Mouse (Mus musculus): ENCODE measurements around the gene Vti1a. TPM values are rescaled to one million over a fixed set of nuclear protein-coding genes. Genes with fewer than 3 reads are reported as not detected.

The Vti1a gene
- polyA plus RNA-seq, 2 experiments: 6.9 to 11.9 TPM

DNA sequence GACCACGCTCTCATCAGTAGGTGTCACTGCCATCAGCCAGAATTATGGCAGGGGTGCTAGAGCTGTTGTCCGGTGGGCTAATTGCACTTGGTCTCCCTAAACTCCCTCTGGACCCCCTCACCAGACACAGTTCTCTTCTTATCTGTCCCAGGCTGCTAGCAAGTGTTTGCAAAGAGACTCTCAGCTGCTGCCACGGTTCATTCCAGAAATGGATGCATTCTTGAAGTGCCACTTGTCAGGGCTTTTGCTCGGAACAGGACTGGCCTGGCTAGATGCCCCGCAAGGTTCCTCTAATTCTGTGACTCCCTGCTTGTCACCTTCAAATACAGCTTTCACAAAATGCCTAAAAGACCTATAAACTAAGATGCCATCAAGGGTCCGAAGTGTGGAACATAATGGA, 280.7 kb downstream of the Vti1a start:
- Histone ChIP-seq H3K4me1 (replicated peaks; ENCODE audit: control insufficient read depth in 2 of 2, insufficient read depth in 2 of 2, low read length in 1 of 2) (peaks cover 0 to 20% of the 10 kb centered on the region in 2 experiments; a peak in 2 of 4 replicates), H3K9me3 (ENCODE audit: control insufficient read depth, low read length) (no peaks in the 10 kb centered on the region), H3K27me3 (ENCODE audit: control insufficient read depth, insufficient read depth, low read length) (no peaks in the 10 kb centered on the region), H3K4me3 (ENCODE audit: insufficient read depth in 1 of 2, low read depth in 2 of 2, low read length in 2 of 2) (no peak overlapping the region), H3K36me3 (replicated peaks; ENCODE audit: control insufficient read depth, insufficient read depth, low read depth) (no peaks in the 10 kb centered on the region), H3K9ac (replicated peaks) (no peak overlapping the region), H3K4me2 (ENCODE audit: low read depth) (no peak overlapping the region), H3K27ac (no peak overlapping the region)
- DNase-seq (ENCODE audit: low read depth in 3 of 3, low spot score in 3 of 3) (no peak), ATAC-seq (ENCODE audit: insufficient read depth) (no peak)
- 63% methylated on average over 6 of the region's 6 CpGs for WGBS (ENCODE audit: insufficient replicate concordance)
- TF ChIP-seq EP300 (IDR thresholded peaks at IDR 0.05; ENCODE audit: low read depth): no peak
- TF ChIP-seq CTCF (IDR thresholded peaks at IDR 0.05; ENCODE audit: low read depth): no peak

DNA sequence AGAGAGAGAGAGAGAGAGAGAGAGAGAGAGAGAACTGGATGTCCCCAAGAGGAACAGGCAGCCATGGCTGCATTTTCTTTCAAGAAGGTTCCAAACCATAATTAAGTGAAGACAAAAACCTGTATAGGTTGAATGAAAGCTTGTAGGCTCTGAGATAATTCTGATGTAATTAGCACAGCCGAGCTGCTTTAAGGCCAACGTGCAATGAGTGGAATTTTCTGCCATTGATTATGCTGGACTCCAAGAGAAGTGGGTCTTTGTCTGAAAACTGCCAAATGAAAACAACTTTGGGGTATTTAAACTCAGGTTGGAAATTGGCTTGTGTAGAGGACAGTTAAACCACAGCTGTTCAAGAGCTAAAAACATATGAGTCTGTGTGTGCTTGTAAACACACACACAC, 281.2 kb downstream of the Vti1a start:
- H3K27me3 ChIP-seq (ENCODE audit: control insufficient read depth, insufficient read depth, low read length): no peaks in the 10 kb centered on the region
- WGBS (ENCODE audit: insufficient replicate concordance): 68% methylated on average over 2 of the region's 2 CpGs
- H3K9me3 ChIP-seq (ENCODE audit: control insufficient read depth, low read length): no peaks in the 10 kb centered on the region
- peaks cover 0 to 20% of the 10 kb centered on the region in 2 experiments; a peak in 2 of 4 replicates for H3K4me1 ChIP-seq (replicated peaks; ENCODE audit: control insufficient read depth in 2 of 2, insufficient read depth in 2 of 2, low read length in 1 of 2)
- no peak overlapping the region for H3K4me2 ChIP-seq (ENCODE audit: low read depth)
- no peak overlapping the region for H3K4me3 ChIP-seq (ENCODE audit: insufficient read depth in 1 of 2, low read depth in 2 of 2, low read length in 2 of 2)
- no peak for TF ChIP-seq EP300 (IDR thresholded peaks at IDR 0.05; ENCODE audit: low read depth)
- TF ChIP-seq CTCF (IDR thresholded peaks at IDR 0.05; ENCODE audit: low read depth): no peak
- no peak overlapping the region for H3K27ac ChIP-seq
- H3K36me3 ChIP-seq (replicated peaks; ENCODE audit: control insufficient read depth, insufficient read depth, low read depth): no peaks in the 10 kb centered on the region
- H3K9ac ChIP-seq (replicated peaks): no peak overlapping the region
- DNase-seq (ENCODE audit: low read depth in 3 of 3, low spot score in 3 of 3) (no peak), ATAC-seq (ENCODE audit: insufficient read depth) (no peak)

DNA sequence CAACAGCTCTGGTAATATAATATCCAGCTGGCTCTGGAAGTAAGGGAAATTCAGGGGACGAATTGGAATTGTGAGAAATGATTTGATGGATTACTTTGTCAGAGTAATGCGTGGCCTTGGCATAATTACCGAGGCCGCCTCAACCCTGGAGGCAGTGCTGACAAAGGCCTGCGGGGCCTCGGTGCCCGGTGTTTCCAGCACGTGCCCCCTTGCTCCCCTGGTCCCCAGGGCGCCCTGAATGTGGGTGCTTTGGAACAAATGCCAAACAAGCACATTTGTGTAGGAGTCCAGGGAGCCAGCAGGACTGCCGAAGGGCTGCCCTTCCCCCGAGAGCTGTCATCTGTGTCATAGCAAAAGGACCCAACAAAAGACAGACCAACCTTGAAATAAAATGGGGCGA, 281.9 kb downstream of the Vti1a start:
- ATAC-seq (ENCODE audit: insufficient read depth) (no peak), DNase-seq (ENCODE audit: low read depth in 3 of 3, low spot score in 3 of 3) (no peak)
- Histone ChIP-seq H3K4me1 (replicated peaks; ENCODE audit: control insufficient read depth in 2 of 2, insufficient read depth in 2 of 2, low read length in 1 of 2) (peaks cover 0 to 18% of the 10 kb centered on the region in 2 experiments; a peak in 2 of 4 replicates), H3K4me2 (ENCODE audit: low read depth) (no peak overlapping the region), H3K27me3 (ENCODE audit: control insufficient read depth, insufficient read depth, low read length) (no peaks in the 10 kb centered on the region), H3K9me3 (ENCODE audit: control insufficient read depth, low read length) (no peaks in the 10 kb centered on the region), H3K36me3 (replicated peaks; ENCODE audit: control insufficient read depth, insufficient read depth, low read depth) (no peaks in the 10 kb centered on the region), H3K4me3 (ENCODE audit: insufficient read depth in 1 of 2, low read depth in 2 of 2, low read length in 2 of 2) (no peak overlapping the region), H3K27ac (no peak overlapping the region), H3K9ac (replicated peaks) (no peak overlapping the region)
- no peak for TF ChIP-seq CTCF (IDR thresholded peaks at IDR 0.05; ENCODE audit: low read depth)
- TF ChIP-seq EP300 (IDR thresholded peaks at IDR 0.05; ENCODE audit: low read depth): no peak
- 73% methylated on average over 12 of the region's 12 CpGs for WGBS (ENCODE audit: insufficient replicate concordance)

DNA sequence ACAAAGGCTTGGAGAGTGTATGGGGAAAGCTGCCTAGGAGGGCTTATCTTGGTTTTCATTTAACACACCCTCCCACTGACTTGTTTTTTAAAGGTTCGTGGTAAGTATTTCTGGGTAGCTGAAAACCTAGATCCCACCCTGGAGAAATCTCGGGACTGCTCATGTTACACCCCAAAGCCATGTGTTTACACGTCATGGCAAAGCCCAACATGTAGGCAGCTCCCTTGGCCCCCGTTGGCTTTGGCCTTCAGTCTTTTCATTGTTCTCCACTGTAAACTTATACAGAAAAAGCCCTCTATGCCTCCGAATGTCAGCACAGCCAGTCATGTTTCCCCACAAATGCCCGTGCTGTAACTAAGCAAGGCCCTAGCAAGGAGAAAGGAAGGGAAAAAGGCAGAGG, 283.0 kb downstream of the Vti1a start:
- DNase-seq (ENCODE audit: low read depth in 3 of 3, low spot score in 3 of 3) (no peak), ATAC-seq (ENCODE audit: insufficient read depth) (no peak)
- no peaks in the 10 kb centered on the region for H3K36me3 ChIP-seq (replicated peaks; ENCODE audit: control insufficient read depth, insufficient read depth, low read depth)
- H3K4me1 ChIP-seq (replicated peaks; ENCODE audit: control insufficient read depth in 2 of 2, insufficient read depth in 2 of 2, low read length in 1 of 2): peaks cover 0 to 18% of the 10 kb centered on the region in 2 experiments; a peak in 2 of 4 replicates
- no peak overlapping the region for H3K9ac ChIP-seq (replicated peaks)
- no peak overlapping the region for H3K4me2 ChIP-seq (ENCODE audit: low read depth)
- 51% methylated on average over 6 of the region's 6 CpGs for WGBS (ENCODE audit: insufficient replicate concordance)
- H3K4me3 ChIP-seq (ENCODE audit: insufficient read depth in 1 of 2, low read depth in 2 of 2, low read length in 2 of 2): no peak overlapping the region
- H3K27ac ChIP-seq: no peak overlapping the region
- H3K27me3 ChIP-seq (ENCODE audit: control insufficient read depth, insufficient read depth, low read length): no peaks in the 10 kb centered on the region
- no peaks in the 10 kb centered on the region for H3K9me3 ChIP-seq (ENCODE audit: control insufficient read depth, low read length)
- no peak for TF ChIP-seq EP300 (IDR thresholded peaks at IDR 0.05; ENCODE audit: low read depth)
- TF ChIP-seq CTCF (IDR thresholded peaks at IDR 0.05; ENCODE audit: low read depth): no peak

DNA sequence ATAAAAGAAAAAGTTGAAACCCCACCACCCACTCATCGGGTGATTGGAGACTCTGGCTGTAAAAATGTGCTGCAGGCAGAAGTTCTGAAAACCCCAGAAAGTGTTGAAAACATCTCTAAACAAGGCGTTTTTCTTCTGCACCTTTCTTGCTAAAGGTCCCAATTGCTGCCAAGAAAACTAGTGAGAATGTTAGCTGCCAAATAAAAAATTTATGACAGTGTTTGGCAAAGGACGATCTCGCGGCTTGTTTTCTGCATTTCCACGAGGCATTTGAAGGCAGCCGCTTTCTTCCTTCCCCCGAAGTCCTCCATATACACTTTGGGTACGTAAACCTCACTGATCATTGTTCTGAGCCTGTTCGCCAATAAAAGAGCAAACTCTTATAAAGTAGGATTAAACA, 291.6 kb downstream of the Vti1a start:
- Histone ChIP-seq H3K4me2 (ENCODE audit: low read depth) (no peak overlapping the region), H3K4me1 (replicated peaks; ENCODE audit: control insufficient read depth in 2 of 2, insufficient read depth in 2 of 2, low read length in 1 of 2) (peaks cover 0 to 2% of the 10 kb centered on the region in 2 experiments; a peak in 1 of 4 replicates), H3K36me3 (replicated peaks; ENCODE audit: control insufficient read depth, insufficient read depth, low read depth) (no peaks in the 10 kb centered on the region), H3K27me3 (ENCODE audit: control insufficient read depth, insufficient read depth, low read length) (no peaks in the 10 kb centered on the region), H3K4me3 (ENCODE audit: insufficient read depth in 1 of 2, low read depth in 2 of 2, low read length in 2 of 2) (no peak overlapping the region), H3K9ac (replicated peaks) (no peak overlapping the region), H3K9me3 (ENCODE audit: control insufficient read depth, low read length) (no peaks in the 10 kb centered on the region), H3K27ac (no peak overlapping the region)
- DNase-seq (ENCODE audit: low read depth in 3 of 3, low spot score in 3 of 3) (no peak), ATAC-seq (ENCODE audit: insufficient read depth) (no peak)
- 78% methylated on average over 10 of the region's 10 CpGs for WGBS (ENCODE audit: insufficient replicate concordance)
- TF ChIP-seq EP300 (IDR thresholded peaks at IDR 0.05; ENCODE audit: low read depth) (no peak), CTCF (IDR thresholded peaks at IDR 0.05; ENCODE audit: low read depth) (no peak)
